Mouse (Mus musculus) kidney, adult 18-20 months (tissue): Measurements from ENCODE around the gene Tubb2a.
"Not testable (repeated sequence)": the region's sequence is repeated elsewhere in the genome, so short reads cannot be mapped to it uniquely, and the experiment has no call there.

Experiments used
- DNase-seq: peaks from one replicate; pipeline ENCODE4 v3.0.0; 2021

Tubb2a gene

GRCm38 (mm10) chr13:34088871-34089288 lies 11.1 kb upstream of the Tubb2a start:
- no peak for DNase-seq

- not testable (repeated sequence) for DNase-seq
Measured at GRCm38 (mm10) chr13:34088201-34088649, 10.4 kb upstream of the Tubb2a start.

GRCm38 (mm10) chr13:34087052-34087812 lies 9.4 kb upstream of the Tubb2a start:
- DNase-seq: no peak

DNA sequence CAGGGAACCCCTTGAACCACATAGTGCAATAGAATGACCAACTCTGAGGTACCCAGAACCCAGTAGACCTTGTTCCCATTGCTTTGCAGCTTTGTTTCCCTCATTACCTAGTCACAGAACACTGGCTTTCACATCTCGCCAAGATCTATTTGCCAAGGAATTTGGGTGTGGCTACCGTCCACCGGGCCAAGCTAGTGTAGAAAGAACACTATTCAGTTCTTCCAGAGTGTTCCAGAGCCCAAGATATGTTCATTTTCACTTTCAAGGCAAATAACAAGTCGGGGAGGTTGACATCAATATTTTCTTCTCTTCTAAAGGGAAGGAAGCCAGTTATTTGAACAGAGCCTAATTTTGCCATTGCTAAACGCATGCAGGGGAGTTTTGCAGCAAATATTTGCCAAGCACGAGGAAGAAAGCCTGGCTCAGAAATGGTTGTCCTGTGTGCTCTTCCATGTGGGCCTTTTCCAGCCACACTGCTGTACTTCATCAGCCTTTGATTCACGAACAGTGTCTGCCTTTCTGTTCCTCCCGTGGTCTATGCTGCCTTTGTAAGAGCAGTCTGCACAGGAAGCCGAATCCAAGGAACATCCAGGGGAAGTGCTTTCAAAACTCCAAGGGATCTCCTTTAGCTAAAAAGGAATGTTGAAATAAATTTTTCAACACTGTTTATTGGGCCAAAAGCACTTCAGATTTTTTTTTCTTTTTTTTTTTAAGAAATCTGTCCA lies 6.4 kb upstream of the Tubb2a start:
- no peak for DNase-seq

GRCm38 (mm10) chr13:34081926-34082325 lies 4.1 kb upstream of the Tubb2a start:
- DNase-seq: no peak

- no peak for DNase-seq
Measured at GRCm38 (mm10) chr13:34079801-34080200, 2.0 kb upstream of the Tubb2a start.

DNA sequence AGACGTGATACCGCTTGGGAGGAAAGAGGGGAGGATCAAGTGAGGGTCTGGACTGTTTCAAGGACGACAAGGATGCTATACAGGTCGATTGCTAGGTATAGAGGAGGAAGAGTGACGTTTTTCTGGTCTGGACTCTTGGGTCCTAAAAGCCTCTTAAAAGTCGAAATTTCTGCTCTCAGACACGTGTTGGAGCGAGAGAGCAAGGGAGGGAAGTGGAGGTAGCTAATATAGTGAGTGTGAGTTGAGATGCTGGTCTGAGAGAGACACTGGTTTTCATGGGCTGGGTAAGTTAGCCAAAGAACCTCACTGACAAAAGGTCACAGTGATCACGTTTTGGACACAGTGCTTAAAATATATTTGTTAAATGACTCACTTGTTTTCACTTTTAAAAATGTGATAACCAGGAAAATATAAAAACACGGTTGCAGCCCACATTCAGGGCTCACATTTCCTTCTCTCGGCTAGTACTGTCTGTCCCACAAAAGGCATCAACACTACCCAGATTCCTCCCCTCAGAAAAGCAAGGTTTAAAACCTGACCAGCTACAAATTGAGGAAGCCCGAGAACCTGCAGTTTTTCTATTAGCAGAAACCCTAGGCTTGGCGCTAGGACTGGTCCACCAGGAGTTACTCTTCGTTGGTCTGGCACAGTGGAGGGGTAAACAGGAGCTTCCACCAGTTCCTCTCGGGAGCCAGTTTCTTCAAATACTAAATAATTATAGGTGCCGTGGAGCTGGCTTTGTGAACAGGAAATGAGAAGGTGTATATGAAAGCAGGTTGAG lies 883 bp upstream of the Tubb2a start:
- no peak for DNase-seq

GRCm38 (mm10) chr13:34076561-34077491 lies 981 bp downstream of the Tubb2a start:
- peak; percentile 39 for DNase-seq

- DNase-seq: not testable (repeated sequence)
Measured at GRCm38 (mm10) chr13:34075893-34076292, 1.9 kb downstream of the Tubb2a start.

DNA sequence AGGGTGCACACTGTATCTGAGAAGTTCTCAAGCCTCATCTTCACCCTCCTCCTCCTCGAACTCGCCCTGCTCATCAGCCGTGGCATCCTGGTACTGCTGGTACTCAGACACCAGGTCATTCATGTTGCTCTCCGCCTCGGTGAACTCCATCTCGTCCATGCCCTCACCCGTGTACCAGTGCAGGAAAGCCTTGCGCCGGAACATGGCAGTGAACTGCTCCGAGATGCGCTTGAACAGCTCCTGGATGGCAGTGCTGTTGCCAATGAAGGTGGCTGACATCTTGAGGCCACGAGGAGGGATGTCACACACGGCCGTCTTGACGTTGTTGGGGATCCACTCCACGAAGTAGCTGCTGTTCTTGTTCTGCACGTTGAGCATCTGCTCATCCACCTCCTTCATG lies 3.4 kb downstream of the Tubb2a start:
- not testable (repeated sequence) for DNase-seq

- DNase-seq: no peak
Measured at GRCm38 (mm10) chr13:34072847-34073246, 5.0 kb downstream of the Tubb2a start.

DNA sequence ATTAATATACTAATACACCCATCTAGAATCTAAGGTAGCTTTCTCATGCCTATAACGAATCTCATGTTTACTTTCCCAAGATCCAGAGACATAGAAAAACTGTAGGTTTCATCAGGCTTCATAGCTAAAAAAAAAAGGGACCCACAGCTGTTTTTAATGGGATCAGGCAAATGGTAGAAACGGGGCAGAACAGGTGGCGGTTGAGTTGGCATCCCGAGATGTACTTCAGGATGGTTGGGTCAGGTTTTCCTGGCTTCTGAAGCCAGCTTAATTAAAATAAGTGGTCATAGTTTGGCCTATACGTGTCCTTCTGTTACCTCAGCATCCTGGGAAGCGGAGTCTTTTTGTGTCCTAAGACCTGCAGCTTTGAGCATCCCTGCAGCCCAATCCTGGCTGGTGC lies 6.0 kb downstream of the Tubb2a start:
- DNase-seq: no peak

DNA sequence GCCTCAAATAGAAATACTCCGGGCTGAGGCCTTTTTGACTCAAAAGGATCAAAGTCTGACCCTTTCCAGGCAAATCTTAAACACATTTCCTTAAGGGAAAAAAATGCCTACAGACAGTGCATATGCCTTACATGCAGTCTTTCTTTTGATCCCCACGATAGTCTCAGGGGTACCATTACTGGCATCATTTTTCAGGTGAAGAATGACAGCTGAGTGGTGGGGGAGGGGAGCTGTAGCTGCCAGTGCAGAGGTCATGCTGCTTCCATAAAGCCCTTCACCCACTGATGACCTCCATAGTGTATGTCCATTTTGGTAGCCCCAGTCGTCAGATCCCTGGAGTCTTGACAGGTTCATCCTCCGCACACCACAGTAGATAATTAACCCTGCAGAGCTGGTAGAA lies 7.5 kb downstream of the Tubb2a start:
- DNase-seq: no peak

GRCm38 (mm10) chr13:34066351-34066750 lies 11.5 kb downstream of the Tubb2a start:
- DNase-seq: no peak

- DNase-seq: no peak
Measured at GRCm38 (mm10) chr13:34062466-34062865, 15.3 kb downstream of the Tubb2a start.

DNA sequence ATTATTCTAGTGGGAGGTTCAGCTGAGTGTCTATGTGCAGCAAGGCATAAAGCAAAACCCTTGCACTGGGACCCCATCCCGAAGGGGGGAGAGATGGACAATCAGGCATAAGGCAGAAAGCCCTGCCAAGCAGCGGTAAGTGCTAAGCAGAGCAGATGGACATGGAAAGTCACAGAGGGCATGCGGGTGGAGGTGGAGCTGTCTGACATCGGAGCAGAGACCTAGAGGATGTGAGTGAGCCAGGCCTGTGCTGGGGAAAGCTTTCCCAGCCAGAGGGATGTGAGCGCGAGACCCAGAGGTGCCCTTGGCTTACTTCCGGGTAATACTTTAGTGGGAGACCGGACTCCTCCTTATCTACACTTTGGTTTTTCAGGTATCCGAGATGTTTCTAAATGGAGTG lies 17.7 kb downstream of the Tubb2a start:
- DNase-seq: no peak

GRCm38 (mm10) chr13:34057252-34057651 lies 20.6 kb downstream of the Tubb2a start:
- DNase-seq: no peak

DNA sequence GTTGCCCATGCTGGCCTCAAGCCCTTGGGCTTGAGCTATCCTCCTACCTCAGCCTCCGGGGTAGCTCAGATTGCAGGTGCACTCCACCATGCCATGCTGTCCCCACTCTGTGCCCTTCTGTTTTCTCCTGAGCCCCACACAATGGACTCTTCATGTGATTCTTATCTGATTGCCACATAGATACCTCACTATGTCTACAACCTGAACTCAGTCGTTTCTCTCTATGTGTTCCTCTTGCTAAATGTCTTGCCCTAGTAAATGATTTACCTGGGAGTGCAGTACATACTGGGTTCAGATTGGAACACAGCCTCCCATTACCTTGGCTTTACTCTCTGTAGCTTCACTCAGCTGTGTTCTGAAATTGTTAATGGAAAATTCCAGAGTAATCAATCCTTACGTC lies 22.8 kb downstream of the Tubb2a start:
- no peak for DNase-seq

- no peak for DNase-seq
Measured at GRCm38 (mm10) chr13:34054391-34054790, 23.4 kb downstream of the Tubb2a start.

DNA sequence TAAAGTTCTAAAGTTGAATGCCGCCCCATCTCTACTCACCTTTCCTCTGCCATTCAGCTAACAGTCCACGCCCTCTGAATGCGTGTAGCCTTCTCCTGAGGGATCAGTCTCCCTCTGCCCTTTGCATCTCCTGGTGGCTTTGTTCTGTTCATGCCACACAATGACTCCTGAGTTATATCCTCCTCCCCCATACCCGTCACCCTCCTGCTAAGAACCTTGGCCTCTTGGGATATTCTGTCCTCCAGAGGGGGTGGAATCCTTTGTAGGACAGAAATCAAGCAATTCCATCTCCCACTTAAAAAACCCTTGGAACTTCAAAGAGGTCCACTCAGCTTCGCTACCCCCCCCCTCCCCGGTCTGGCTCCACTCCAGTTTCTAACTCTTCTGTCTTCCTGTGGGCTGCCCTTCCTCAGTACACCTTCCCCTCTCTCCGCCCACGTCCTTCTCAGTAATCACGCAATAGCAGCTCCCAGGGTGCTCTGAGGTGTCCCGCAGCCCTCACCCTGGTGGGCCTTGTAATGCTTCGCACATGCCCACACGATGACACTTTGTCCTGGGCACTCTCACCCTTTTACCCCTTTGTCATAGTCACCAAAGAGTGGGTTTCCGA lies 24.0 kb downstream of the Tubb2a start:
- no peak for DNase-seq

- DNase-seq: no peak
Measured at GRCm38 (mm10) chr13:34051692-34052091, 26.1 kb downstream of the Tubb2a start.

DNA sequence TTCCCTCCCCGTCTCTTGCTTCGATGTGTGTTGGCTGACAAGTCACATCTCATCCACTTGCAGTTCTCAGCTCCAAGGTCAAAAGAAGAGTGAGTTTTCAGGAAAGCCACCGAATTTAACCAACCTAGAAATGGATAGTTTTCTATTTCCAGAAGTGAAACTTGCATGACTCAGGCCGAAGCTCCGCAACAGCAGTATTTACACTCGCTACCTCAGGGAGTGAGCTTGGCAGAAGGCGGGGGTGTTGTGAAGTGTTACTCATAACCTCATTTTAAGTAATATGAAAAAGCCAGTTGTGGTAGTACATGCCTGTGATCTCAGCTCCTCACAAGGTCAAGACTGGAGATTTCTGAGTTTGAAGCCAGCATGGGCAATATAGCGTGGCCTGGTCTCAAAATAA lies 27.3 kb downstream of the Tubb2a start:
- no peak for DNase-seq
